10 mouse cellular contexts compared by ENCODE assay signal in the genomic region with DNA sequence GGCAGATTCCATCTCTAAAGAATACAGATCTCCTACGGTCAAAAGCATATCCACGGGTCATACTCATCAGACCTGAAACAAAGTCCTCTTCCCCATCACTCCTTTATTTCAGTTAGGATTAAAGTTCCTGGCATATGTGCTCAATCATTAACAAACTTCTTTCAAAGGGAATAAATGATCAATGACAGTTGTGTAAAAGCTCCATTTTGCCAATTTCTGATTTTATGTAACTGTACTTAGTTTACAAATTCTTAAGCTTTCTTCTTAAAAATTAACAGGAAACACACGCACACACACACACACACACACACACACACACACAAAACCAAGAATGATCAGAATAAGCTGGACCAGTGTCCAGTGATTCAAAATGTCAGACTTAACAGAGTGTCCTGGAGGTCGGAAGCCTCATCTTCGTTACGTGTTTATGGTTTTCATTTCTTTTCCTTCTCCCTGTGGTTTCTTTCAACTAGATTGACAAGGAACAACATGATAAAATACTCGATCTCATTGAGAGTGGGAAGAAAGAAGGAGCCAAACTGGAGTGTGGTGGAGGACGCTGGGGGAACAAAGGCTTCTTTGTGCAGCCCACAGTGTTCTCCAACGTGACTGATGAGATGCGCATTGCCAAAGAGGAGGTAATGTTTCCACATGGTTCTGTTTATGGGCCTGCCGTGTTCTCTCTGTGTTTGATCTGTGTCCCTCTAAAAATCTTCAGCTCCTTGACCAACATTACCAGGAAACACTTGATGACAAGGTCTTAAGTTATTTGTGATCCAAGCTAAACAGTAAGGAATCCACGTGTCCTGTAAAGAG.
DNase-seq lines count a peak whose midpoint lies in the region; ATAC-seq and TF ChIP-seq lines count a peak whose summit lies in the region.
"Had no signal": no experiment of that assay in that cellular context is flagged by ENCODE, and none has a peak within 500 bp of the region (broad histone marks: within the 10 kb centered on the region; RNA-seq: fewer than 3 reads in every experiment).

No protein-coding gene starts in this region.

- H3K4me2 ChIP-seq in forebrain, embryonic 12.5 days: no peak overlapping the region
- H3K4me2 ChIP-seq in limb, embryonic 11.5 days (ENCODE audit: low read depth, severe bottlenecking): no peak overlapping the region

- no peak for TF ChIP-seq POLR2A in liver, adult 2 months (IDR thresholded peaks at IDR 0.05; ENCODE audit: extremely low read depth, insufficient read depth, low read length)

- peak overlapping the region; percentile 73 for H3K27ac ChIP-seq in liver, adult 2 months (replicated peaks; ENCODE audit: insufficient read depth, low read depth, low read length)
- no peak overlapping the region for H3K27ac ChIP-seq in forebrain, embryonic 12.5 days
- no peak overlapping the region for H3K27ac ChIP-seq in limb, embryonic 11.5 days (replicated peaks; ENCODE audit: low read depth, low read length)

- intact Hi-C loops in left cerebral cortex, postnatal 4 days (cut with DNase I): no loop called here

- 0 out of 2 replicates have a peak, but pooled peaks have one; percentile 64 for ATAC-seq in forebrain, embryonic 12.5 days (ENCODE audit: low FRiP score)
- no peak for ATAC-seq in limb, embryonic 11.5 days (ENCODE audit: insufficient number of reproducible peaks, low FRiP score, low TSS enrichment, low read depth)
- ATAC-seq: Patski had no signal

- H3K27me3 ChIP-seq in liver, adult 2 months (ENCODE audit: control insufficient read depth, insufficient read depth, low read length): no peaks in the 10 kb centered on the region
- H3K27me3 ChIP-seq in forebrain, embryonic 12.5 days: no peaks in the 10 kb centered on the region
- no peaks in the 10 kb centered on the region for H3K27me3 ChIP-seq in limb, embryonic 11.5 days (ENCODE audit: control insufficient read depth, insufficient read depth, low read length)
- H3K27me3 ChIP-seq: Patski had no signal

- 44% methylated on average over 12 of the region's 12 CpGs for WGBS in liver, adult 2 months
- WGBS in forebrain, embryonic 12.5 days: 38% methylated on average over 12 of the region's 12 CpGs
- 66% methylated on average over 12 of the region's 12 CpGs for WGBS in limb, embryonic 11.5 days

- H3K79me2 ChIP-seq in liver, adult 2 months (ENCODE audit: control insufficient read depth, insufficient read depth, low read length): no peaks in the 10 kb centered on the region

- peak; percentile 0 for DNase-seq in cerebellum, adult 9-10 months
- DNase-seq in cerebellum, adult 11-12 months: no peak
- DNase-seq in liver, adult 2 months (ENCODE audit: extremely low read depth, low read depth, low spot score): peak; percentile 95
- no peak for DNase-seq in liver
- peak; percentile 22 for DNase-seq in limb, embryonic 11.5 days (ENCODE audit: low spot score)
- DNase-seq in urinary bladder, postnatal 25 days (ENCODE audit: low spot score): no peak
- no peak for DNase-seq in left cerebral cortex, postnatal 4 days
- DNase-seq: lung, adult 2 months had no signal

- TF ChIP-seq CTCF in liver, adult 2 months (IDR thresholded peaks at IDR 0.05; ENCODE audit: low read depth, low read length): no peak

- no peak overlapping the region for H3K4me3 ChIP-seq in liver, adult 2 months (ENCODE audit: insufficient read depth, low read depth, low read length)
- H3K4me3 ChIP-seq in forebrain, embryonic 12.5 days (replicated peaks): no peak overlapping the region
- no peak overlapping the region for H3K4me3 ChIP-seq in limb, embryonic 11.5 days (ENCODE audit: low read depth, low read length)

- peaks cover 27% of the 10 kb centered on the region for H3K4me1 ChIP-seq in liver, adult 2 months (ENCODE audit: control insufficient read depth, insufficient read depth, low read length)
- H3K4me1 ChIP-seq in forebrain, embryonic 12.5 days: peaks cover 5% of the 10 kb centered on the region
- H3K4me1 ChIP-seq in limb, embryonic 11.5 days (ENCODE audit: control insufficient read depth, insufficient read depth, low read length): no peaks in the 10 kb centered on the region

- H3K36me3 ChIP-seq in liver, adult 2 months (ENCODE audit: control insufficient read depth, insufficient read depth, low read length): peaks cover 46% of the 10 kb centered on the region
- H3K36me3 ChIP-seq in forebrain, embryonic 12.5 days (replicated peaks): no peaks in the 10 kb centered on the region
- H3K36me3 ChIP-seq in limb, embryonic 11.5 days (ENCODE audit: control insufficient read depth, insufficient read depth, low read length): no peaks in the 10 kb centered on the region

- H3K9ac ChIP-seq in liver, adult 2 months (ENCODE audit: low read depth, low read length): no peak overlapping the region
- no peak overlapping the region for H3K9ac ChIP-seq in forebrain, embryonic 12.5 days
- H3K9ac ChIP-seq in limb, embryonic 11.5 days (ENCODE audit: low read length): no peak overlapping the region

- no peaks in the 10 kb centered on the region for H3K9me3 ChIP-seq in forebrain, embryonic 12.5 days
- no peaks in the 10 kb centered on the region for H3K9me3 ChIP-seq in limb, embryonic 11.5 days (ENCODE audit: control insufficient read depth, low read length)

Comparison
In these comparisons a context has a peak if more than half of its experiments do, and no peak if none do; other contexts are left out.
1. DNase-seq: peak in cerebellum, adult 9-10 months (single experiment), liver, adult 2 months (single experiment) and limb, embryonic 11.5 days (single experiment); none in cerebellum, adult 11-12 months (single experiment), liver (single experiment), urinary bladder, postnatal 25 days (single experiment) and left cerebral cortex, postnatal 4 days (single experiment).